Mouse (Mus musculus) kidney, adult 2 months (tissue): ENCODE results near the gene Utp14b. TPM values are rescaled to one million over a fixed set of nuclear protein-coding genes. Genes with fewer than 3 reads are reported as not detected.

Experiments
- DNase-seq: peaks from one replicate; pipeline ENCODE4 v3.0.0; 2021
- H3K27ac ChIP-seq: fragments of 200-500 bp; 2 replicates; pipeline ENCODE4 v1.5.1; 2012; ENCODE audit warnings: low read depth, low read length, control low read depth, inconsistent platforms; ENCODE audit not compliant: insufficient read depth
- H3K27me3 ChIP-seq: fragments of 200-500 bp; replicated peaks from 2 replicates; pipeline ENCODE4 v1.6.1; 2012; ENCODE audit warnings: mild to moderate bottlenecking, moderate library complexity, low read length, inconsistent platforms; ENCODE audit not compliant: control insufficient read depth, insufficient read depth
- H3K36me3 ChIP-seq: fragments of 200-500 bp; 2 replicates; pipeline ENCODE4 v1.6.1; 2012; ENCODE audit warnings: mild to moderate bottlenecking, moderate library complexity, low read length, inconsistent platforms; ENCODE audit not compliant: control insufficient read depth, insufficient read depth
- H3K4me1 ChIP-seq: fragments of 200-500 bp; 2 replicates; pipeline ENCODE4 v1.6.1; 2011; ENCODE audit warnings: low read length; ENCODE audit not compliant: control insufficient read depth, insufficient read depth
- H3K4me3 ChIP-seq: fragments of 200-500 bp; 2 replicates; pipeline ENCODE4 v1.5.1; 2011; ENCODE audit warnings: mild to moderate bottlenecking, low read depth, low read length, control low read depth; ENCODE audit not compliant: insufficient read depth
- CTCF ChIP-seq: fragments of 200-500 bp; conservative IDR thresholded peaks from 2 replicates; pipeline ENCODE4 v1.5.1; 2011; ENCODE audit warnings: low read depth, mild to moderate bottlenecking, control low read depth, low read length, moderate library complexity, mixed read lengths; ENCODE audit not compliant: insufficient read depth, insufficient read length
- POLR2A ChIP-seq: fragments of 200-500 bp; IDR thresholded peaks from one replicate; pipeline ENCODE4 v1.6.1; 2011; ENCODE audit warnings: low read depth, low read length, control low read depth
- WGBS: fragments of 180-500 bp; shearing (Covaris S2); methylation state at CpG from one replicate; pipeline ENCODE4 v1.1.7; 2018; 5-methylcytosine and 5-hydroxymethylcytosine counted together
- polyA plus RNA-seq: library from polyadenylated mRNA; depleted of rRNA; stranded (reverse); fragments of >200 nt; gene quantifications from 2 replicates; pipeline ENCODE4 v1.2.3, GENCODE M21; 2012; rRNA removed

Gene Utp14b
- polyA plus RNA-seq, 1 experiment, result 0.69 TPM

- no peak for DNase-seq
- no peak overlapping the region for H3K27ac ChIP-seq
- H3K36me3 ChIP-seq, result peaks cover under 1% of the 10 kb centered on the region; the same call in 1 of the 2 replicates
- H3K4me3 ChIP-seq, result no peak overlapping the region
- 78% methylated on average over 2 of the region's 2 CpGs for WGBS
- no peaks in the 10 kb centered on the region for H3K27me3 ChIP-seq
- H3K4me1 ChIP-seq, result no peaks in the 10 kb centered on the region
- TF ChIP-seq CTCF (no peak), POLR2A (no peak)
Measured at GRCm38 (mm10) chr1:78702964-78703285, 45.1 kb downstream of the Utp14b start.

- WGBS, result 74% methylated on average over 10 of the region's 10 CpGs
- Histone ChIP-seq H3K4me3 (no peak overlapping the region), H3K4me1 (no peaks in the 10 kb centered on the region), H3K27ac (no peak overlapping the region), H3K27me3 (no peaks in the 10 kb centered on the region), H3K36me3 (no peaks in the 10 kb centered on the region; the same call in 1 of the 2 replicates)
- DNase-seq, result no peak
- TF ChIP-seq POLR2A (no peak), CTCF (no peak)
Measured at GRCm38 (mm10) chr1:78706338-78706737, 48.5 kb downstream of the Utp14b start.

- no peaks in the 10 kb centered on the region; the same call in 1 of the 2 replicates for H3K36me3 ChIP-seq
- H3K4me3 ChIP-seq, result no peak overlapping the region
- no peak for TF ChIP-seq POLR2A
- DNase-seq, result no peak
- no peak overlapping the region for H3K27ac ChIP-seq
- no peaks in the 10 kb centered on the region for H3K27me3 ChIP-seq
- WGBS, result 64% methylated on average over 4 of the region's 4 CpGs
- no peaks in the 10 kb centered on the region for H3K4me1 ChIP-seq
Measured at GRCm38 (mm10) chr1:78707280-78707679, 49.4 kb downstream of the Utp14b start.

GRCm38 (mm10) chr1:78710026-78710425 is 52.2 kb downstream of the Utp14b start:
- Histone ChIP-seq H3K27me3 (no peaks in the 10 kb centered on the region), H3K4me3 (no peak overlapping the region), H3K36me3 (no peaks in the 10 kb centered on the region; the same call in 1 of the 2 replicates), H3K27ac (no peak overlapping the region), H3K4me1 (no peaks in the 10 kb centered on the region)
- TF ChIP-seq POLR2A (no peak), CTCF (no peak)
- no peak for DNase-seq

GRCm38 (mm10) chr1:78710613-78711329 is 52.9 kb downstream of the Utp14b start:
- WGBS, result 87% methylated on average over 5 of the region's 5 CpGs
- Histone ChIP-seq H3K36me3 (no peaks in the 10 kb centered on the region; the same call in 1 of the 2 replicates), H3K4me1 (no peaks in the 10 kb centered on the region), H3K27ac (no peak overlapping the region), H3K27me3 (no peaks in the 10 kb centered on the region), H3K4me3 (no peak overlapping the region)
- DNase-seq, result no peak
- TF ChIP-seq POLR2A (no peak), CTCF (no peak)

Other genes starting within 250 kb of the Utp14b start
- 19.8 and 23.1 TPM in 2 replicates for gene Farsb, start 169.1 kb upstream of the Utp14b start, polyA plus RNA-seq
- 109 and 120 TPM in 2 replicates for gene Mogat1, start 147.0 kb upstream of the Utp14b start, polyA plus RNA-seq
- 14.6 and 14.9 TPM in 2 replicates for gene BC035947, start 145.9 kb upstream of the Utp14b start, polyA plus RNA-seq
- gene Acsl3, start 213 bp upstream of the Utp14b start, polyA plus RNA-seq, result 7.3 and 12.9 TPM in 2 replicates
- 2.2 and 2.4 TPM in 2 replicates for gene Kcne4, start 158.7 kb downstream of the Utp14b start, polyA plus RNA-seq